8 mouse cellular contexts compared by ENCODE assay signal in genomic region chr3:129744803-129745202, GRCm38 (mm10). TPM values are rescaled to one million over a fixed set of nuclear protein-coding genes. Genes with fewer than 3 reads are reported as not detected.
DNase-seq lines count a peak whose midpoint lies in the region; ATAC-seq and TF ChIP-seq lines count a peak whose summit lies in the region.

No protein-coding gene starts in this region.

- no peaks in the 10 kb centered on the region for H3K4me1 ChIP-seq in forebrain, postnatal 0 days (ENCODE audit: insufficient read depth)
- H3K4me1 ChIP-seq in forebrain, embryonic 15.5 days: no peaks in the 10 kb centered on the region
- no peaks in the 10 kb centered on the region for H3K4me1 ChIP-seq in embryonic facial prominence, embryonic 11.5 days (ENCODE audit: control insufficient read depth, insufficient read depth, low read length)
- no peaks in the 10 kb centered on the region for H3K4me1 ChIP-seq in heart, embryonic 10.5 days

- no peak overlapping the region for H3K9ac ChIP-seq in forebrain, postnatal 0 days
- H3K9ac ChIP-seq in forebrain, embryonic 15.5 days (replicated peaks): no peak overlapping the region
- no peak overlapping the region for H3K9ac ChIP-seq in embryonic facial prominence, embryonic 11.5 days (replicated peaks; ENCODE audit: low read length)

- H3K4me2 ChIP-seq in forebrain, postnatal 0 days (ENCODE audit: low read depth): no peak overlapping the region
- no peak overlapping the region for H3K4me2 ChIP-seq in forebrain, embryonic 15.5 days (replicated peaks)
- H3K4me2 ChIP-seq in embryonic facial prominence, embryonic 11.5 days (ENCODE audit: low read depth, low read length): no peak overlapping the region

- DNase-seq in forebrain, postnatal 0 days: peak; percentile 14
- peak; percentile 16 to 46 for DNase-seq in spleen, adult 18-20 months
- DNase-seq in spleen, adult 12 weeks (ENCODE audit: low spot score): no peak
- peak; percentile 71 for DNase-seq in embryonic facial prominence, embryonic 11.5 days (ENCODE audit: low spot score)
- peak; percentile 39 to 57 for DNase-seq in lung, postnatal 4 days
- DNase-seq in thymus, postnatal 14 days: peak; percentile 56
- DNase-seq in heart, embryonic 10.5 days (ENCODE audit: low spot score): no peak

- H3K27ac ChIP-seq in forebrain, postnatal 0 days (ENCODE audit: low read depth, low read length): no peak overlapping the region
- H3K27ac ChIP-seq in forebrain, embryonic 15.5 days (replicated peaks): no peak overlapping the region
- no peak overlapping the region for H3K27ac ChIP-seq in embryonic facial prominence, embryonic 11.5 days (replicated peaks; ENCODE audit: low read depth, low read length)
- no peak overlapping the region for H3K27ac ChIP-seq in heart, embryonic 10.5 days

- no peak overlapping the region for H3K4me3 ChIP-seq in forebrain, postnatal 0 days (ENCODE audit: low read depth, low read length)
- no peak overlapping the region for H3K4me3 ChIP-seq in forebrain, embryonic 15.5 days
- H3K4me3 ChIP-seq in embryonic facial prominence, embryonic 11.5 days (ENCODE audit: low read depth, low read length): no peak overlapping the region
- H3K4me3 ChIP-seq in heart, embryonic 10.5 days: no peak overlapping the region

- WGBS in forebrain, postnatal 0 days: 58% methylated on average over 8 of the region's 8 CpGs
- 52% methylated on average over 8 of the region's 8 CpGs for WGBS in forebrain, embryonic 15.5 days
- WGBS in embryonic facial prominence, embryonic 11.5 days: 54% methylated on average over 8 of the region's 8 CpGs
- WGBS in heart, embryonic 10.5 days: 49% methylated on average over 8 of the region's 8 CpGs

- TF ChIP-seq CTCF in forebrain, postnatal 0 days (IDR thresholded peaks at IDR 0.05; ENCODE audit: low read depth): peak; percentile 54

- no peak for ATAC-seq in forebrain, postnatal 0 days
- ATAC-seq in forebrain, embryonic 15.5 days (replicated peaks): no peak
- ATAC-seq in embryonic facial prominence, embryonic 11.5 days (replicated peaks; ENCODE audit: insufficient number of reproducible peaks, low FRiP score, low TSS enrichment, low read depth): no peak

- no peaks in the 10 kb centered on the region for H3K36me3 ChIP-seq in forebrain, postnatal 0 days (ENCODE audit: insufficient read depth)
- no peaks in the 10 kb centered on the region for H3K36me3 ChIP-seq in forebrain, embryonic 15.5 days
- H3K36me3 ChIP-seq in embryonic facial prominence, embryonic 11.5 days (replicated peaks; ENCODE audit: control insufficient read depth, insufficient read depth, low read depth, low read length): no peaks in the 10 kb centered on the region
- H3K36me3 ChIP-seq in heart, embryonic 10.5 days: no peaks in the 10 kb centered on the region

- H3K9me3 ChIP-seq in forebrain, postnatal 0 days (ENCODE audit: low read length): no peaks in the 10 kb centered on the region
- H3K9me3 ChIP-seq in forebrain, embryonic 15.5 days: no peaks in the 10 kb centered on the region
- no peaks in the 10 kb centered on the region for H3K9me3 ChIP-seq in embryonic facial prominence, embryonic 11.5 days (replicated peaks; ENCODE audit: control insufficient read depth, low read length)
- no peaks in the 10 kb centered on the region for H3K9me3 ChIP-seq in heart, embryonic 10.5 days

- no peaks in the 10 kb centered on the region for H3K27me3 ChIP-seq in forebrain, postnatal 0 days (ENCODE audit: insufficient read depth, low read length)
- H3K27me3 ChIP-seq in forebrain, embryonic 15.5 days: no peaks in the 10 kb centered on the region
- no peaks in the 10 kb centered on the region for H3K27me3 ChIP-seq in embryonic facial prominence, embryonic 11.5 days (ENCODE audit: control insufficient read depth, insufficient read depth, low read length)
- H3K27me3 ChIP-seq in heart, embryonic 10.5 days (ENCODE audit: insufficient read depth, poor library complexity, severe bottlenecking): no peaks in the 10 kb centered on the region

RNA-seq across cellular contexts. Expression of gene Egf, which starts 10.3 kb away (rescaled TPM):
- total RNA-seq in forebrain, postnatal 0 days (2014; rRNA removed): 2.5 and 7.8 TPM in 2 replicates
- polyA plus RNA-seq in forebrain, postnatal 0 days (2015; fragmentation: Nextera tagmentation; extraction: Ambion mirVana): 0.44 and 1.1 TPM in 2 replicates
- polyA plus RNA-seq in forebrain, embryonic 15.5 days (2015; fragmentation: Nextera tagmentation; extraction: Ambion mirVana): 1.8 and 2.2 TPM in 2 replicates
- polyA plus RNA-seq in embryonic facial prominence, embryonic 11.5 days (2014; fragmentation: Nextera tagmentation; extraction: Ambion mirVana): 1.3 and 1.6 TPM in 2 replicates
- polyA plus RNA-seq in heart, embryonic 10.5 days (2016; fragmentation: Nextera tagmentation; extraction: Ambion mirVana): 1.1 and 1.3 TPM in 2 replicates

RNA-seq across cellular contexts. Expression of gene Lrit3, which starts 59.0 kb away (rescaled TPM):
- not detected in 2 replicates for total RNA-seq in forebrain, postnatal 0 days (2014; rRNA removed)
- polyA plus RNA-seq in forebrain, postnatal 0 days (2015; fragmentation: Nextera tagmentation; extraction: Ambion mirVana): not detected in 2 replicates
- not detected in 2 replicates for polyA plus RNA-seq in forebrain, embryonic 15.5 days (2015; fragmentation: Nextera tagmentation; extraction: Ambion mirVana)
- polyA plus RNA-seq in embryonic facial prominence, embryonic 11.5 days (2014; fragmentation: Nextera tagmentation; extraction: Ambion mirVana): not detected in 2 replicates
- polyA plus RNA-seq in heart, embryonic 10.5 days (2016; fragmentation: Nextera tagmentation; extraction: Ambion mirVana): 0.08 TPM in 1 of 2 replicates, not detected in the other

Comparison
In these comparisons a context has a peak if more than half of its experiments do, and no peak if none do; other contexts are left out.
1. DNase-seq: peak in forebrain, postnatal 0 days (single experiment), spleen, adult 18-20 months (2 of 2), embryonic facial prominence, embryonic 11.5 days (single experiment), lung, postnatal 4 days (2 of 2) and thymus, postnatal 14 days (single experiment); none in spleen, adult 12 weeks (single experiment) and heart, embryonic 10.5 days (single experiment).